Comparison of ENCODE assay signal across 17 mouse cellular contexts in genomic region chr7:4850621-4851314, GRCm38 (mm10). TPM values are rescaled to one million over a fixed set of nuclear protein-coding genes. Genes with fewer than 3 reads are reported as not detected.
DNase-seq lines count a peak whose midpoint lies in the region.
"Had no signal": no experiment of that assay in that cellular context is flagged by ENCODE, and none has a peak within 500 bp of the region (broad histone marks: within the 10 kb centered on the region; RNA-seq: fewer than 3 reads in every experiment).

No protein-coding gene starts in this region.

- peak; percentile 87 for DNase-seq in heart, adult 11 months
- DNase-seq in heart, postnatal 36 days = no peak
- peak; percentile 37 for DNase-seq in ovary, postnatal 36 days (ENCODE audit: low spot score)
- DNase-seq in ovary, postnatal 14 days (ENCODE audit: low spot score) = no peak
- DNase-seq in testis, postnatal 14 days (ENCODE audit: low spot score) = peak; percentile 79
- no peak for DNase-seq in cerebellum, adult 9-11 months
- DNase-seq: adrenal gland, adult 2 months; adrenal gland, postnatal 36 days; cerebellum, adult 18-20 months; cerebellum, adult 9-10 months; cerebellum, postnatal 25 days; gastrocnemius, postnatal 25 days; heart, postnatal 10 days; heart, postnatal 4 days had no signal

- intact Hi-C loops in heart, postnatal 36 days (cut with DNase I) = no loop called here

RNA-seq across cellular contexts. Expression of gene Shisa7, which starts 6.3 kb away (rescaled TPM):
- total RNA-seq in heart, postnatal 36 days (2021) = not detected
- total RNA-seq: gastrocnemius, adult 8-10 months; gastrocnemius, postnatal 25 days; MEL had no signal

RNA-seq across cellular contexts. Expression of gene Isoc2b, which starts 19.3 kb away (rescaled TPM):
- total RNA-seq in heart, postnatal 36 days (2021) = 1 to 10 TPM; 3.9 to 4.6 TPM

RNA-seq across cellular contexts. Expression of gene Isoc2a, which starts 26.2 kb away (rescaled TPM):
- total RNA-seq in heart, postnatal 36 days (2021) = 10 to 100 TPM; 45.4 to 48.8 TPM

RNA-seq across cellular contexts. Expression of gene Ube2s, which starts 38.4 kb away (rescaled TPM):
- total RNA-seq in heart, postnatal 36 days (2021) = 10 to 100 TPM; 89.8 to 95.7 TPM

RNA-seq across cellular contexts. Expression of gene Gm36210, which starts 55.5 kb away (rescaled TPM):
- total RNA-seq in heart, postnatal 36 days (2021) = not detected
- total RNA-seq: adrenal gland, postnatal 36 days; common myeloid progenitor, adult 5-6 weeks; heart, postnatal 10 days; heart, postnatal 4 days had no signal

Comparison
In these comparisons a context has a peak if more than half of its experiments do, and no peak if none do; other contexts are left out.
1. DNase-seq: peak in heart, adult 11 months (single experiment), ovary, postnatal 36 days (single experiment) and testis, postnatal 14 days (single experiment); none in heart, postnatal 36 days (0 of 2), ovary, postnatal 14 days (single experiment) and cerebellum, adult 9-11 months (single experiment).